Mouse (Mus musculus): ENCODE measurements at regions not wholly inside any gene's neighbourhood (a gene's known extent, or its start where the extent isn't known, plus 50 kb on each side); places are given as distances from the start of the nearest gene placed in this dataset.
A peak's percentile ranks its signal among the peaks of the same experiment; 100 is the strongest.
"Not testable (repeated sequence)": the region's sequence is repeated elsewhere in the genome, so short reads cannot be mapped to it uniquely, and the experiment has no call there.

- Histone ChIP-seq H3K9ac (replicated peaks) (no peak overlapping the region), H3K27me3 (no peaks in the 10 kb centered on the region), H3K4me1 (replicated peaks) (peaks cover 14% of the 10 kb centered on the region), H3K27ac (no peak overlapping the region), H3K4me2 (replicated peaks) (no peak overlapping the region), H3K4me3 (replicated peaks) (no peak overlapping the region), H3K9me3 (no peaks in the 10 kb centered on the region), H3K36me3 (no peaks in the 10 kb centered on the region)
- ATAC-seq, result no peak
- WGBS, result 57% methylated on average over 7 of the region's 7 CpGs
Measured at GRCm38 (mm10) chr15:93005751-93006231, 269.2 kb downstream of the Gxylt1 start.

GRCm38 (mm10) chr15:93005186-93005585 is 269.8 kb downstream of the Gxylt1 start:
- not testable (repeated sequence) for H3K27me3 ChIP-seq; H3K4me2 ChIP-seq (replicated peaks); H3K27ac ChIP-seq; H3K4me3 ChIP-seq (replicated peaks); H3K9me3 ChIP-seq; H3K9ac ChIP-seq (replicated peaks); H3K36me3 ChIP-seq; ATAC-seq
- 92% methylated on average over 5 of the region's 5 CpGs for WGBS
- H3K4me1 ChIP-seq (replicated peaks), result peaks cover 15% of the 10 kb centered on the region

- H3K27ac ChIP-seq, result no peak overlapping the region
- 80% methylated on average over 7 of the region's 7 CpGs for WGBS
- H3K4me3 ChIP-seq (replicated peaks), result no peak overlapping the region
- no peaks in the 10 kb centered on the region for H3K36me3 ChIP-seq
- no peak overlapping the region for H3K4me2 ChIP-seq (replicated peaks)
- H3K4me1 ChIP-seq (replicated peaks), result peaks cover 21% of the 10 kb centered on the region
- H3K9ac ChIP-seq (replicated peaks), result no peak overlapping the region
- no peaks in the 10 kb centered on the region for H3K27me3 ChIP-seq
- ATAC-seq, result no peak
- no peaks in the 10 kb centered on the region for H3K9me3 ChIP-seq
Measured at GRCm38 (mm10) chr15:93004551-93004950, 270.4 kb downstream of the Gxylt1 start.

GRCm38 (mm10) chr15:93003233-93003632 is 271.7 kb downstream of the Gxylt1 start:
- ATAC-seq, result no peak
- Histone ChIP-seq H3K4me2 (replicated peaks) (no peak overlapping the region), H3K27me3 (no peaks in the 10 kb centered on the region), H3K4me1 (replicated peaks) (peaks cover 25% of the 10 kb centered on the region), H3K9me3 (no peaks in the 10 kb centered on the region), H3K36me3 (no peaks in the 10 kb centered on the region), H3K9ac (replicated peaks) (no peak overlapping the region), H3K27ac (no peak overlapping the region), H3K4me3 (replicated peaks) (no peak overlapping the region)
- WGBS, result 84% methylated on average over 3 of the region's 3 CpGs

GRCm38 (mm10) chr15:93002002-93002904 is 272.7 kb downstream of the Gxylt1 start:
- peak overlapping the region; percentile 39; the same call in 1 of the 2 replicates for H3K27ac ChIP-seq
- no peaks in the 10 kb centered on the region for H3K9me3 ChIP-seq
- H3K9ac ChIP-seq (replicated peaks), result peak overlapping the region; percentile 46
- H3K4me1 ChIP-seq (replicated peaks), result peaks cover 26% of the 10 kb centered on the region
- no peaks in the 10 kb centered on the region for H3K27me3 ChIP-seq
- ATAC-seq, result peak; percentile 80
- peak overlapping the region; percentile 48 for H3K4me2 ChIP-seq (replicated peaks)
- no peaks in the 10 kb centered on the region for H3K36me3 ChIP-seq
- WGBS, result 30% methylated on average over 25 of the region's 25 CpGs
- peak overlapping the region; percentile 15; the same call in 1 of the 2 replicates for H3K4me3 ChIP-seq (replicated peaks)

GRCm38 (mm10) chr15:93001346-93002001 is 273.5 kb downstream of the Gxylt1 start:
- peak overlapping the region; percentile 39; the same call in 1 of the 2 replicates for H3K27ac ChIP-seq
- 6% methylated on average over 11 of the region's 11 CpGs for WGBS
- peaks cover 26% of the 10 kb centered on the region for H3K4me1 ChIP-seq (replicated peaks)
- no peaks in the 10 kb centered on the region for H3K36me3 ChIP-seq
- H3K9me3 ChIP-seq, result no peaks in the 10 kb centered on the region
- peak overlapping the region; percentile 15; the same call in 1 of the 2 replicates for H3K4me3 ChIP-seq (replicated peaks)
- no peaks in the 10 kb centered on the region for H3K27me3 ChIP-seq
- peak overlapping the region; percentile 46 for H3K9ac ChIP-seq (replicated peaks)
- no peak for ATAC-seq
- H3K4me2 ChIP-seq (replicated peaks), result peak overlapping the region; percentile 48

GRCm38 (mm10) chr15:93000121-93000520 is 274.9 kb downstream of the Gxylt1 start:
- WGBS, result 58% methylated on average over 12 of the region's 12 CpGs
- Histone ChIP-seq H3K27ac (no peak overlapping the region), H3K27me3 (no peaks in the 10 kb centered on the region), H3K36me3 (no peaks in the 10 kb centered on the region), H3K9me3 (no peaks in the 10 kb centered on the region), H3K4me1 (replicated peaks) (peaks cover 26% of the 10 kb centered on the region), H3K9ac (replicated peaks) (no peak overlapping the region), H3K4me3 (replicated peaks) (no peak overlapping the region), H3K4me2 (replicated peaks) (no peak overlapping the region)
- ATAC-seq, result no peak

- H3K4me2 ChIP-seq (replicated peaks), result no peak overlapping the region
- H3K4me1 ChIP-seq (replicated peaks), result peaks cover 26% of the 10 kb centered on the region
- ATAC-seq, result no peak
- H3K36me3 ChIP-seq, result no peaks in the 10 kb centered on the region
- no peak overlapping the region for H3K27ac ChIP-seq
- no peaks in the 10 kb centered on the region for H3K27me3 ChIP-seq
- no peaks in the 10 kb centered on the region for H3K9me3 ChIP-seq
- WGBS, result 78% methylated on average over 5 of the region's 5 CpGs
- no peak overlapping the region for H3K9ac ChIP-seq (replicated peaks)
- H3K4me3 ChIP-seq (replicated peaks), result no peak overlapping the region
Measured at GRCm38 (mm10) chr15:92997933-92998332, 277.0 kb downstream of the Gxylt1 start.

GRCm38 (mm10) chr15:92994191-92994671 is 280.7 kb downstream of the Gxylt1 start:
- H3K36me3 ChIP-seq, result no peaks in the 10 kb centered on the region
- WGBS, result 65% methylated on average over 11 of the region's 11 CpGs
- peaks cover 4% of the 10 kb centered on the region; the same call in 1 of the 2 replicates for H3K4me1 ChIP-seq (replicated peaks)
- H3K27me3 ChIP-seq, result no peaks in the 10 kb centered on the region
- H3K9me3 ChIP-seq, result no peaks in the 10 kb centered on the region
- H3K9ac ChIP-seq (replicated peaks), result no peak overlapping the region
- no peak overlapping the region for H3K4me3 ChIP-seq (replicated peaks)
- H3K27ac ChIP-seq, result 0 out of 2 replicates have a peak overlapping the region, but pooled peaks have one; percentile 6
- H3K4me2 ChIP-seq (replicated peaks), result no peak overlapping the region
- ATAC-seq, result no peak

- H3K4me2 ChIP-seq (replicated peaks), result no peak overlapping the region
- 76% methylated on average over 6 of the region's 6 CpGs for WGBS
- no peaks in the 10 kb centered on the region for H3K27me3 ChIP-seq
- ATAC-seq, result no peak
- no peaks in the 10 kb centered on the region for H3K9me3 ChIP-seq
- H3K4me3 ChIP-seq (replicated peaks), result no peak overlapping the region
- no peaks in the 10 kb centered on the region for H3K36me3 ChIP-seq
- H3K9ac ChIP-seq (replicated peaks), result no peak overlapping the region
- peaks cover 4% of the 10 kb centered on the region; the same call in 1 of the 2 replicates for H3K4me1 ChIP-seq (replicated peaks)
- H3K27ac ChIP-seq, result no peak overlapping the region
Measured at GRCm38 (mm10) chr15:92993538-92994190, 281.3 kb downstream of the Gxylt1 start.

GRCm38 (mm10) chr15:92975774-92976173 is 299.2 kb downstream of the Gxylt1 start:
- Histone ChIP-seq H3K9ac (replicated peaks) (no peak overlapping the region), H3K4me2 (replicated peaks) (no peak overlapping the region), H3K36me3 (no peaks in the 10 kb centered on the region), H3K4me3 (replicated peaks) (no peak overlapping the region), H3K9me3 (no peaks in the 10 kb centered on the region), H3K4me1 (replicated peaks) (peaks cover 4% of the 10 kb centered on the region), H3K27me3 (no peaks in the 10 kb centered on the region), H3K27ac (no peak overlapping the region)
- 77% methylated on average over 4 of the region's 4 CpGs for WGBS
- ATAC-seq, result no peak
